In the genomic region with DNA sequence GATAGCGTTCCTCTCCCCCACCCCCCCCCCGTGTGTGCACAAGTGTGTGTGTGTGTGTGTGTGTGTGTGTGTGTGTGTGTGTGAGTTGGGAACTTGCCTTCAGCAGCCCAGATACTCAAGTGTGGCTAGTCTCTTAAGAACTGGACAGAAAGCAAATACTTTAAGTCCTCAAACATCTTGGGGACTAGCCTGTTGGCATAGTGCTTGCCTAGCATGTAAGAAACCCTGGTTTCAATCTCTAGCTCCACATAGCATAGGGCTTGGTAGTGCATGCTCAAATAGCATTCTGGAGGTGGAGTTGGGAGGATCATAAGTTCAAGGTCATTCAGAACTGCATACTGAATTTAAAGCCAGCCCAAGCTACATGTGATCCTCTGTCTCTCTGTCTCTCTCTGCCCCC, we compare ENCODE assay signal across 20 mouse cellular contexts.
"Had no signal": no experiment of that assay in that cellular context is flagged by ENCODE, and none has a peak within 500 bp of the region (broad histone marks: within the 10 kb centered on the region; RNA-seq: fewer than 3 reads in every experiment).

No protein-coding gene starts in this region.

- H3K9ac ChIP-seq: liver, embryonic 13.5 days; midbrain, embryonic 12.5 days; neural tube, embryonic 13.5 days had no signal

- H3K27me3 ChIP-seq: liver, embryonic 13.5 days; midbrain, embryonic 12.5 days; neural tube, embryonic 13.5 days had no signal

- H3K27ac ChIP-seq: kidney, postnatal 0 days; layer of hippocampus, adult 2 months; left cerebral cortex, adult 2 months; liver, embryonic 13.5 days; macrophage; midbrain, embryonic 12.5 days; neural tube, embryonic 13.5 days had no signal

- H3K4me1 ChIP-seq: liver, embryonic 13.5 days; neural tube, embryonic 13.5 days had no signal

- H3K4me3 ChIP-seq: layer of hippocampus, adult 2 months; left cerebral cortex, adult 2 months; liver, embryonic 13.5 days; midbrain, embryonic 12.5 days; myocyte; neural tube, embryonic 13.5 days had no signal

- H3K4me2 ChIP-seq: liver, embryonic 13.5 days; midbrain, embryonic 12.5 days; neural tube, embryonic 13.5 days had no signal

- ATAC-seq: intestine, postnatal 0 days; midbrain, embryonic 16.5 days had no signal

- H3K9me3 ChIP-seq: liver, embryonic 13.5 days; midbrain, embryonic 12.5 days; neural tube, embryonic 13.5 days had no signal

- H3K36me3 ChIP-seq: liver, embryonic 13.5 days; midbrain, embryonic 12.5 days; neural tube, embryonic 13.5 days had no signal

- DNase-seq: kidney, adult 2 months; kidney, postnatal 25 days; layer of hippocampus, adult 9-11 months; layer of hippocampus, postnatal 36 days; liver, embryonic 13.5 days; retina, postnatal 1 day; right cerebral cortex, postnatal 25 days; spleen, adult 18-20 months; thymus, adult 2 months; thymus, postnatal 14 days; thymus, postnatal 4 days had no signal
